Mouse (Mus musculus): ENCODE results near the gene 2300002M23Rik. TPM values are rescaled to one million over a fixed set of nuclear protein-coding genes. Genes with fewer than 3 reads are reported as not detected.
A peak's percentile ranks its signal among the peaks of the same experiment; 100 is the strongest.

Gene 2300002M23Rik
- total and polyA plus RNA-seq, 2 experiments from 2014 or later = not detected

GRCm38 (mm10) chr17:35544001-35544400, 23.2 kb upstream of the 2300002M23Rik start:
- no peak for DNase-seq (ENCODE audit: low spot score)
- no peak for TF ChIP-seq CTCF (IDR thresholded peaks at IDR 0.05)
- H3K9ac ChIP-seq (replicated peaks; ENCODE audit: low read length, poor library complexity, severe bottlenecking) = no peak overlapping the region
- no peak for ATAC-seq (ENCODE audit: low FRiP score)
- no peak overlapping the region for H3K4me3 ChIP-seq (ENCODE audit: low read depth, low read length)
- H3K4me1 ChIP-seq (ENCODE audit: insufficient read depth, low read length) = no peaks in the 10 kb centered on the region
- no peaks in the 10 kb centered on the region for H3K9me3 ChIP-seq (ENCODE audit: low read length)
- H3K4me2 ChIP-seq (ENCODE audit: low read depth, low read length, poor library complexity, severe bottlenecking) = no peak overlapping the region
- no peaks in the 10 kb centered on the region for H3K36me3 ChIP-seq (ENCODE audit: insufficient read depth, low read length)
- 69% methylated on average over 6 of the region's 6 CpGs for WGBS
- no peaks in the 10 kb centered on the region for H3K27me3 ChIP-seq (ENCODE audit: insufficient read depth, low read length)
- H3K27ac ChIP-seq (ENCODE audit: low read depth, low read length) = no peak overlapping the region

- Histone ChIP-seq H3K4me3 (ENCODE audit: low read depth, low read length) (no peak overlapping the region), H3K9me3 (ENCODE audit: low read length) (no peaks in the 10 kb centered on the region), H3K9ac (replicated peaks; ENCODE audit: low read length, poor library complexity, severe bottlenecking) (no peak overlapping the region), H3K4me1 (ENCODE audit: insufficient read depth, low read length) (no peaks in the 10 kb centered on the region), H3K27me3 (ENCODE audit: insufficient read depth, low read length) (no peaks in the 10 kb centered on the region), H3K27ac (ENCODE audit: low read depth, low read length) (no peak overlapping the region), H3K4me2 (ENCODE audit: low read depth, low read length, poor library complexity, severe bottlenecking) (no peak overlapping the region), H3K36me3 (ENCODE audit: insufficient read depth, low read length) (no peaks in the 10 kb centered on the region)
- TF ChIP-seq CTCF (IDR thresholded peaks at IDR 0.05) = peak; percentile 86
- DNase-seq (ENCODE audit: low spot score) = peak; percentile 67
- ATAC-seq (ENCODE audit: low FRiP score) = peak; percentile 31; the same call in 1 of the 2 replicates
- 32% methylated on average over 6 of the region's 6 CpGs for WGBS
These were observed 22.6 kb upstream of the 2300002M23Rik start for GRCm38 (mm10) chr17:35544680-35545079.

GRCm38 (mm10) chr17:35547465-35547864, 19.8 kb upstream of the 2300002M23Rik start:
- Histone ChIP-seq H3K4me2 (ENCODE audit: low read depth, low read length, poor library complexity, severe bottlenecking) (no peak overlapping the region), H3K36me3 (ENCODE audit: insufficient read depth, low read length) (no peaks in the 10 kb centered on the region), H3K27ac (ENCODE audit: low read depth, low read length) (no peak overlapping the region), H3K9ac (replicated peaks; ENCODE audit: low read length, poor library complexity, severe bottlenecking) (no peak overlapping the region), H3K4me1 (ENCODE audit: insufficient read depth, low read length) (no peaks in the 10 kb centered on the region), H3K4me3 (ENCODE audit: low read depth, low read length) (no peak overlapping the region), H3K27me3 (ENCODE audit: insufficient read depth, low read length) (no peaks in the 10 kb centered on the region), H3K9me3 (ENCODE audit: low read length) (no peaks in the 10 kb centered on the region)
- whole genome bisulfite sequencing = 65% methylated on average over 2 of the region's 2 CpGs
- DNase-seq (ENCODE audit: low spot score) = no peak
- no peak for TF ChIP-seq CTCF (IDR thresholded peaks at IDR 0.05)
- no peak for ATAC-seq (ENCODE audit: low FRiP score)

GRCm38 (mm10) chr17:35548636-35549035, 18.6 kb upstream of the 2300002M23Rik start:
- H3K4me1 ChIP-seq (ENCODE audit: insufficient read depth, low read length) = no peaks in the 10 kb centered on the region
- no peak overlapping the region for H3K27ac ChIP-seq (ENCODE audit: low read depth, low read length)
- no peaks in the 10 kb centered on the region for H3K9me3 ChIP-seq (ENCODE audit: low read length)
- WGBS = 18% methylated on average over 5 of the region's 5 CpGs
- TF ChIP-seq CTCF (IDR thresholded peaks at IDR 0.05) = no peak
- no peak overlapping the region for H3K4me3 ChIP-seq (ENCODE audit: low read depth, low read length)
- H3K9ac ChIP-seq (replicated peaks; ENCODE audit: low read length, poor library complexity, severe bottlenecking) = no peak overlapping the region
- no peaks in the 10 kb centered on the region for H3K27me3 ChIP-seq (ENCODE audit: insufficient read depth, low read length)
- ATAC-seq (ENCODE audit: low FRiP score) = no peak
- DNase-seq (ENCODE audit: low spot score) = no peak
- no peaks in the 10 kb centered on the region for H3K36me3 ChIP-seq (ENCODE audit: insufficient read depth, low read length)
- H3K4me2 ChIP-seq (ENCODE audit: low read depth, low read length, poor library complexity, severe bottlenecking) = no peak overlapping the region

DNA sequence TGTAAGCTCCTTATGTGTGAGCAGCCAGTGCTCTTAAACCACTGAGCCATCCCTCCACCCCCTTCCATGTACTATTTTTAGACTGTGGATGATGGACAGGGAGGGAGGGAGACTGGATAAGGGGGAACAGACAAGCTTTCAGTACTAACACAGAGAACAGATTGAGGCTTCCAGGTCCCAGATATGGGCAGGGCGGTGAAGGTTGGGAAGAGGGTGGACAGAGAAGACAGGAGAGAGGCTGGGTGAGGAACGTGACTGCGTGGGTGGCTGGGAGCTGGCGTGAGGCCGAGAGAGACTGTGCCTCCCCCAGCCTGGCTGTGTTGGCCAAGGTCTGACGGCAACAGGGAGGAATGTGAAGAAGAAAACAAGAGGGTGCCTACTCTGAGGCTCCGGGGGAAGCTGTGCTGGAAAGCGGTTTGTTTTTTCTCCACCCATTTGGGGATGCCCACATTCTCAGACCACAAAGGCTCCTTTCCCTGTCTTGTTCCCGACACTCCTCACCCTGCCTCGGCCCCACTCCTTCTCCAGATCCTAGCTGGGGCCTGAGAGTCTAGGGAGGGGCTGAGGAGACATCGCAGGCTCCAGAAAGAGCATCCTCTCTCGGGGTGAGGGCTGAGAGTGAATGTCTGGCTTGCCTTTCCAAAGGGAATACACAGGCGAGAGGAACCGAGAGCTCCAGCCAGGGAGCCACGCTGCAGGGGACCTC, 17.7 kb upstream of the 2300002M23Rik start:
- no peaks in the 10 kb centered on the region for H3K4me1 ChIP-seq (ENCODE audit: insufficient read depth, low read length)
- H3K4me2 ChIP-seq (ENCODE audit: low read depth, low read length, poor library complexity, severe bottlenecking) = no peak overlapping the region
- WGBS = 38% methylated on average over 14 of the region's 15 CpGs
- ATAC-seq (ENCODE audit: low FRiP score) = no peak
- H3K27ac ChIP-seq (ENCODE audit: low read depth, low read length) = no peak overlapping the region
- no peak overlapping the region for H3K9ac ChIP-seq (replicated peaks; ENCODE audit: low read length, poor library complexity, severe bottlenecking)
- H3K4me3 ChIP-seq (ENCODE audit: low read depth, low read length) = no peak overlapping the region
- no peaks in the 10 kb centered on the region for H3K27me3 ChIP-seq (ENCODE audit: insufficient read depth, low read length)
- DNase-seq (ENCODE audit: low spot score) = peak; percentile 24
- no peaks in the 10 kb centered on the region for H3K9me3 ChIP-seq (ENCODE audit: low read length)
- TF ChIP-seq CTCF (IDR thresholded peaks at IDR 0.05) = no peak
- no peaks in the 10 kb centered on the region for H3K36me3 ChIP-seq (ENCODE audit: insufficient read depth, low read length)

GRCm38 (mm10) chr17:35550143-35550494, 17.1 kb upstream of the 2300002M23Rik start:
- no peak overlapping the region for H3K9ac ChIP-seq (replicated peaks; ENCODE audit: low read length, poor library complexity, severe bottlenecking)
- 96% methylated on average over 4 of the region's 4 CpGs for WGBS
- H3K4me3 ChIP-seq (ENCODE audit: low read depth, low read length) = no peak overlapping the region
- DNase-seq (ENCODE audit: low spot score) (no peak), ATAC-seq (ENCODE audit: low FRiP score) (no peak)
- TF ChIP-seq CTCF (IDR thresholded peaks at IDR 0.05) = no peak
- H3K27ac ChIP-seq (ENCODE audit: low read depth, low read length) = no peak overlapping the region
- no peak overlapping the region for H3K4me2 ChIP-seq (ENCODE audit: low read depth, low read length, poor library complexity, severe bottlenecking)
- H3K27me3 ChIP-seq (ENCODE audit: insufficient read depth, low read length) = no peaks in the 10 kb centered on the region
- H3K9me3 ChIP-seq (ENCODE audit: low read length) = no peaks in the 10 kb centered on the region
- H3K4me1 ChIP-seq (ENCODE audit: insufficient read depth, low read length) = no peaks in the 10 kb centered on the region
- no peaks in the 10 kb centered on the region for H3K36me3 ChIP-seq (ENCODE audit: insufficient read depth, low read length)
